Mouse (Mus musculus) heart, postnatal 0 days (tissue): ENCODE results near the gene Hoxb2.

Experiments used
- CTCF ChIP-seq: IDR thresholded peaks from 2 replicates; pipeline ENCODE4 v1.5.1; 2016; ENCODE audit warnings: antibody characterized with exemption, control low read depth, low read depth
- EP300 ChIP-seq: IDR thresholded peaks from 2 replicates; pipeline ENCODE4 v1.6.1; 2016; ENCODE audit warnings: antibody characterized with exemption, low read depth

- TF ChIP-seq EP300 (no peak), CTCF (no peak)
Observed at GRCm38 (mm10) chr11:96320688-96321087, 29.6 kb upstream of the Hoxb2 start.
